Mouse (Mus musculus) forebrain, embryonic 15.5 days (tissue): Measurements from ENCODE around the gene Zdhhc23. TPM values are rescaled to one million over a fixed set of nuclear protein-coding genes. Genes with fewer than 3 reads are reported as not detected.

Source experiments
- ATAC-seq: fragments of 200-750 bp; cut with Nextera tagmentation; replicated peaks from 2 replicates; pipeline ENCODE4 v1.8.0; 2017; ENCODE audit warnings: mild to moderate bottlenecking, moderate TSS enrichment, moderate library complexity
- H3K27ac ChIP-seq: fragments of 300-500 bp; sonication (generic); replicated peaks from 2 replicates; pipeline ENCODE4 v1.5.1; 2015; ENCODE audit warnings: mild to moderate bottlenecking, inconsistent platforms
- H3K27me3 ChIP-seq: fragments of 300-500 bp; sonication (generic); 2 replicates; pipeline ENCODE4 v1.6.1; 2015; ENCODE audit warnings: inconsistent platforms
- H3K36me3 ChIP-seq: fragments of 300-500 bp; sonication (generic); 2 replicates; pipeline ENCODE4 v1.6.1; 2015; ENCODE audit warnings: mild to moderate bottlenecking, inconsistent platforms
- H3K4me1 ChIP-seq: fragments of 300-500 bp; sonication (generic); 2 replicates; pipeline ENCODE4 v1.6.1; 2015; ENCODE audit warnings: inconsistent platforms
- H3K4me2 ChIP-seq: fragments of 300-500 bp; sonication (generic); replicated peaks from 2 replicates; pipeline ENCODE4 v1.6.1; 2015; ENCODE audit warnings: mild to moderate bottlenecking, inconsistent platforms
- H3K4me3 ChIP-seq: fragments of 300-500 bp; sonication (generic); 2 replicates; pipeline ENCODE4 v1.5.1; 2015; ENCODE audit warnings: mild to moderate bottlenecking, inconsistent platforms
- H3K9ac ChIP-seq: fragments of 300-500 bp; sonication (generic); replicated peaks from 2 replicates; pipeline ENCODE4 v1.6.1; 2015; ENCODE audit warnings: mild to moderate bottlenecking, inconsistent platforms
- H3K9me3 ChIP-seq: fragments of 300-500 bp; sonication (generic); 2 replicates; pipeline ENCODE4 v1.6.1; 2016; ENCODE audit warnings: inconsistent platforms
- WGBS: fragments of 180-500 bp; shearing (Covaris S2); methylation state at CpG from one replicate; pipeline ENCODE4 v1.1.7; 2015; ENCODE audit warnings: mixed read lengths; 5-methylcytosine and 5-hydroxymethylcytosine counted together
- polyA plus RNA-seq: library from polyadenylated mRNA; unstranded; fragments of >200 nt; fragmentation: Nextera tagmentation; extraction: Ambion mirVana; gene quantifications from 2 replicates; pipeline ENCODE4 v1.2.1, GENCODE M21; 2015

The Zdhhc23 gene
- polyA plus RNA-seq, 1 experiment from 2014 or later, result 3.2 TPM

DNA sequence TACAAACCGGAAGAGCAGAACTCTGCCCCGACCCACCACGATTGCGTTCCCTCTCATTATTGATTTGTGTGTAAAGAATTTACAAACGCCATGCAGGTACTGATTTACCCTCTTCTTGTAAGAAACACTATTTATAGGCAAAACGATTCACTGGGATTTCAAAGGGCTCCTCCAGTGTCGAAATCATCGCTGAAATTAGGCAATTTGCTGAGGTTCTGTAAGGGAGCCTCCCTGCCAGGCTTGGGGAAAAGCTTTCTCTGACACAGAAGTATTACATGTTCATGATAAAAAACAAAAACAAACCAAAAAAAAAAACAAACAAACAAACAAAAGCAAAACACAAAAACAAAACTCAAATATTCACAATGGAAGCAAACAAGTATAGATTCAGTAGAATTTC, 19.5 kb upstream of the Zdhhc23 start:
- WGBS, result 77% methylated on average over 8 of the region's 8 CpGs
- Histone ChIP-seq H3K27ac (no peak overlapping the region), H3K36me3 (no peaks in the 10 kb centered on the region), H3K4me2 (no peak overlapping the region), H3K9me3 (no peaks in the 10 kb centered on the region), H3K4me3 (no peak overlapping the region), H3K27me3 (no peaks in the 10 kb centered on the region), H3K9ac (no peak overlapping the region), H3K4me1 (no peaks in the 10 kb centered on the region)
- no peak for ATAC-seq

- no peak for ATAC-seq
- 86% methylated on average over 3 of the region's 3 CpGs for WGBS
- no peak overlapping the region for H3K27ac ChIP-seq
- H3K9me3 ChIP-seq, result no peaks in the 10 kb centered on the region
- H3K9ac ChIP-seq, result no peak overlapping the region
- no peaks in the 10 kb centered on the region for H3K27me3 ChIP-seq
- H3K4me2 ChIP-seq, result no peak overlapping the region
- no peaks in the 10 kb centered on the region for H3K36me3 ChIP-seq
- no peaks in the 10 kb centered on the region for H3K4me1 ChIP-seq
- no peak overlapping the region for H3K4me3 ChIP-seq
Observed at GRCm38 (mm10) chr16:43994623-43995022, 15.0 kb upstream of the Zdhhc23 start.

GRCm38 (mm10) chr16:43986299-43986698, 6.7 kb upstream of the Zdhhc23 start:
- Histone ChIP-seq H3K27me3 (no peaks in the 10 kb centered on the region; the same call in 1 of the 2 replicates), H3K4me2 (no peak overlapping the region), H3K4me1 (no peaks in the 10 kb centered on the region), H3K4me3 (no peak overlapping the region), H3K9ac (no peak overlapping the region), H3K36me3 (no peaks in the 10 kb centered on the region), H3K9me3 (no peaks in the 10 kb centered on the region), H3K27ac (no peak overlapping the region)
- no peak for ATAC-seq
- WGBS, result 91% methylated on average over 4 of the region's 4 CpGs

GRCm38 (mm10) chr16:43980110-43980609, 569 bp upstream of the Zdhhc23 start:
- no peak for ATAC-seq
- 29% methylated on average over 9 of the region's 9 CpGs for WGBS
- H3K9me3 ChIP-seq, result no peaks in the 10 kb centered on the region

DNA sequence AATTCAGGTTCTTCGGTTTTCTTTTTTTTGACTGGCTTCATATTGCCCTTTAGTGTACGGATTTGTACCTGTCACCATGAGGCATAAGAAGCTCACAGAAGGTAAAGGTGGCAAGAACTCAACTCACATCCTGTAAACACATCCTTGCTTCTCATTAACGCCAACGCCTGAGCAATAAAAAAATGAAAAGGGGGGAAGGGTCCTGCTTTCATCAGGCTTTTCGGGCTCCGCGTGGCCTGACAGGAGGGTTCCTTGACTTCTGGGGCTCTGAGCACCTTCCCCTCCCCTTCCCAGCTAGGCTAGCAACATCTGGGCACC, 622 bp downstream of the Zdhhc23 start:
- peak overlapping the region; percentile 56 for H3K9ac ChIP-seq
- peak; percentile 23 for ATAC-seq
- 14% methylated on average over 7 of the region's 7 CpGs for WGBS

More at GRCm38 (mm10) chr16:43980110-43980609, 569 bp upstream of the Zdhhc23 start:
- Histone ChIP-seq H3K27me3 (peaks cover 5% of the 10 kb centered on the region; the same call in 1 of the 2 replicates), H3K9ac (peak overlapping the region; percentile 56), H3K27ac (no peak overlapping the region), H3K36me3 (no peaks in the 10 kb centered on the region), H3K4me1 (peaks cover 5% of the 10 kb centered on the region), H3K4me3 (peak overlapping the region; percentile 85), H3K4me2 (peak overlapping the region; percentile 100)

DNA sequence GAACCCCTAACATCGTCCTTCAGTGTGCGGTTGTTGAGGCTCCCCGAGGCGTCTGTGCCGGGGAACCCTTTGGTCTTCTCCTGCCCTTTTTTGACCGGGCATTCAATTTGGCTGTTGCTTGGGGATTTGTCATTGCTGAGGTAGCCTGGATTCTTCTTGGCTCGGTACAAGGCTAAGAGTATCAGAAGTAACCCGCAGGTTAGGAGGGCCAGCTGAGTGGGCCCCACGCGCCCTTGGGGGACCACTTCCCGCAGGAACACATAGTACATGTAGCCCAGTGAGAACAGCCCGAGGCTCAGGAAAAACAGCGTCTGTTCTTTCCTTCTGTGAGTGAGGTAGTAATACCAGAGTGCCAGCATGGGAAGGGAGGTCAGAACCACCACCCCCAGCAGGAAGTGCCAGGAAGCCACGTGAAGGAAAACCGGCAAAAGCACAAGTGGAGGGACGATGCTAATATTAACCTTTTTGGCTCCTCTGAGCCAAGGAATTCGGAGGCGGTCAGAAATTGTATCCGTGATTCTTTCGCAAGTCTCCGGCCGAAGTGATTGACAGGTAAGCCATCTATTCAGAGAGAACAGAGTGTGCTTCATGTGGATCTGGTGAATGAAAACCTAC, 5.9 kb downstream of the Zdhhc23 start:
- Histone ChIP-seq H3K4me3 (no peak overlapping the region), H3K4me1 (no peaks in the 10 kb centered on the region), H3K27ac (no peak overlapping the region), H3K27me3 (no peaks in the 10 kb centered on the region), H3K36me3 (no peaks in the 10 kb centered on the region), H3K9ac (no peak overlapping the region), H3K4me2 (no peak overlapping the region), H3K9me3 (no peaks in the 10 kb centered on the region)
- WGBS, result 79% methylated on average over 22 of the region's 22 CpGs
- no peak for ATAC-seq

More for the DNA sequence above, 622 bp downstream of the Zdhhc23 start:
- H3K4me2 ChIP-seq, result peak overlapping the region; percentile 100
- peaks cover 5% of the 10 kb centered on the region for H3K4me1 ChIP-seq
- H3K36me3 ChIP-seq, result no peaks in the 10 kb centered on the region
- H3K27me3 ChIP-seq, result peaks cover 5% of the 10 kb centered on the region; the same call in 1 of the 2 replicates
- H3K9me3 ChIP-seq, result no peaks in the 10 kb centered on the region
- peak overlapping the region; percentile 85 for H3K4me3 ChIP-seq
- H3K27ac ChIP-seq, result no peak overlapping the region

- Histone ChIP-seq H3K4me3 (no peak overlapping the region), H3K36me3 (no peaks in the 10 kb centered on the region), H3K4me2 (no peak overlapping the region), H3K4me1 (no peaks in the 10 kb centered on the region), H3K9me3 (no peaks in the 10 kb centered on the region), H3K27me3 (no peaks in the 10 kb centered on the region), H3K9ac (no peak overlapping the region), H3K27ac (no peak overlapping the region)
- WGBS, result 94% methylated on average over 11 of the region's 11 CpGs
- no peak for ATAC-seq
Observed at GRCm38 (mm10) chr16:43973147-43973546, 6.4 kb downstream of the Zdhhc23 start.

GRCm38 (mm10) chr16:43972391-43972790, 7.2 kb downstream of the Zdhhc23 start:
- H3K4me1 ChIP-seq, result no peaks in the 10 kb centered on the region
- no peak overlapping the region for H3K4me2 ChIP-seq
- no peaks in the 10 kb centered on the region for H3K9me3 ChIP-seq
- WGBS, result 87% methylated on average over 2 of the region's 2 CpGs
- H3K27ac ChIP-seq, result no peak overlapping the region
- H3K9ac ChIP-seq, result no peak overlapping the region
- H3K36me3 ChIP-seq, result no peaks in the 10 kb centered on the region
- ATAC-seq, result no peak
- H3K27me3 ChIP-seq, result no peaks in the 10 kb centered on the region
- no peak overlapping the region for H3K4me3 ChIP-seq

DNA sequence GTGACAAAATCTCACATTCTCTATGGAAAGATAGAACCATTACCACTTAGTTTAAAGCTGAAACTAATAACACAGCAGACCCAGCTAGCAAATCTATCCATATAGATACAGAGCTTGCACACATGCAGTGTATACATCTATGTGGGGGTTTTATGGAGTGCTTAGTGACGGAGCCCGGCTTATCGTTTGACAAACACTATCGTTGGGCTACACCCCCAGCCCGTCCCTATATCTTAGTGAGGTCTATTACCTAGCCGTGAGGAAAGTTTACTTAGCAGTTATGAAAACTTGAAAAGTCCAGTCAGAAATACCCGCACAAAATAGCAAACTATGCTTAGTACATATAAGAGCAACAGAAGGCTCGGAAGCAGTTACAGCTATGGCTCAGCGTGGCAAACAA, 7.8 kb downstream of the Zdhhc23 start:
- no peak for ATAC-seq
- Histone ChIP-seq H3K9ac (no peak overlapping the region), H3K4me1 (no peaks in the 10 kb centered on the region), H3K4me3 (no peak overlapping the region), H3K27ac (no peak overlapping the region), H3K36me3 (no peaks in the 10 kb centered on the region), H3K9me3 (no peaks in the 10 kb centered on the region), H3K27me3 (no peaks in the 10 kb centered on the region), H3K4me2 (no peak overlapping the region)
- WGBS, result 93% methylated on average over 9 of the region's 9 CpGs

- 92% methylated on average over 11 of the region's 11 CpGs for WGBS
- ATAC-seq, result no peak
- Histone ChIP-seq H3K9me3 (no peaks in the 10 kb centered on the region), H3K9ac (no peak overlapping the region), H3K4me3 (no peak overlapping the region), H3K27ac (no peak overlapping the region), H3K36me3 (no peaks in the 10 kb centered on the region), H3K4me1 (0 out of 2 replicates have a peak, but pooled peaks cover 3% of the 10 kb centered on the region), H3K27me3 (no peaks in the 10 kb centered on the region), H3K4me2 (no peak overlapping the region)
Observed at GRCm38 (mm10) chr16:43971189-43971588, 8.4 kb downstream of the Zdhhc23 start.

DNA sequence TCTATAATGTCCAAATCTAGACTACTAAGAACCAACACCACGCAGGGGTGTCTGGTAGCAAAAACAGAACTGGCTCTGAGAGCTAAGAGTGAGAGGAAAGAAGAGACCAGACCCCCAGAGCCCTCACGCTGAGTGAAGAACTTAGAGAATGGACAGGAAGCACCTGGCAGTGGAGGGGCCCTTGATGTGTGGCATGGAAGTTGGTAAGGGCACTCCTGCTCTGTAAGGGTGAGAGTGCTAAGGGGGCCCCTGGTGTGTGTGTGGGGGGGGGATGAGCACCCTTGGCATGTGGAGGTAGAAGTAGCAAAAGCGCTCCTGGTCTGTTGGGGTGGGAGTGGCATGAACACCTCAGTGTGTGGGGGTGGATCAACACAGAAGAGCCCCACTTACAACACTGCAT, 9.2 kb downstream of the Zdhhc23 start:
- Histone ChIP-seq H3K27me3 (no peaks in the 10 kb centered on the region), H3K4me2 (no peak overlapping the region), H3K4me3 (no peak overlapping the region), H3K9me3 (no peaks in the 10 kb centered on the region), H3K9ac (no peak overlapping the region), H3K27ac (no peak overlapping the region), H3K36me3 (no peaks in the 10 kb centered on the region), H3K4me1 (0 out of 2 replicates have a peak, but pooled peaks cover 7% of the 10 kb centered on the region)
- ATAC-seq, result no peak
- 95% methylated on average over 3 of the region's 3 CpGs for WGBS

- WGBS, result 58% methylated on average over 13 of the region's 13 CpGs
- H3K27me3 ChIP-seq, result no peaks in the 10 kb centered on the region
- H3K4me3 ChIP-seq, result no peak overlapping the region
- ATAC-seq, result peak; percentile 39; the same call in 1 of the 2 replicates
- H3K9ac ChIP-seq, result no peak overlapping the region
- H3K4me2 ChIP-seq, result no peak overlapping the region
- 0 out of 2 replicates have a peak, but pooled peaks cover 7% of the 10 kb centered on the region for H3K4me1 ChIP-seq
- no peaks in the 10 kb centered on the region for H3K9me3 ChIP-seq
- H3K27ac ChIP-seq, result no peak overlapping the region
- H3K36me3 ChIP-seq, result no peaks in the 10 kb centered on the region
Observed at GRCm38 (mm10) chr16:43965781-43966389, 13.7 kb downstream of the Zdhhc23 start.
